Mouse (Mus musculus) erythroblast, embryonic 14.5 days (primary cell): ENCODE results near the gene Pcp2. TPM values are rescaled to one million over a fixed set of nuclear protein-coding genes. Genes with fewer than 3 reads are reported as not detected.

Source experiments
- H3K27me3 ChIP-seq: 2 replicates; pipeline ENCODE4 v1.6.1; 2012; ENCODE audit warnings: inconsistent platforms; ENCODE audit not compliant: control insufficient read depth
- H3K36me3 ChIP-seq: 2 replicates; pipeline ENCODE4 v1.6.1; 2012; ENCODE audit warnings: mild to moderate bottlenecking, inconsistent platforms; ENCODE audit not compliant: control insufficient read depth
- H3K4me1 ChIP-seq: 2 replicates; pipeline ENCODE4 v1.6.1; 2012; ENCODE audit warnings: inconsistent platforms; ENCODE audit not compliant: control insufficient read depth
- H3K4me3 ChIP-seq: replicated peaks from 2 replicates; pipeline ENCODE3; 2012; ENCODE audit warnings: moderate library complexity, mild to moderate bottlenecking, inconsistent platforms
- H3K9me3 ChIP-seq: 2 replicates; pipeline ENCODE4 v1.6.1; 2012; ENCODE audit warnings: low read length, inconsistent platforms, mixed read lengths; ENCODE audit not compliant: control insufficient read depth
- GATA1 ChIP-seq: IDR thresholded peaks from 2 replicates; pipeline ENCODE4 v1.6.1; 2012; ENCODE audit warnings: low read length, inconsistent platforms, mixed read lengths
- TAL1 ChIP-seq: IDR thresholded peaks from 3 replicates; pipeline ENCODE4 v1.6.1; 2012; ENCODE audit warnings: low read length, inconsistent platforms, mixed read lengths
- polyA plus RNA-seq: library from polyadenylated mRNA; stranded (reverse); fragments of >175 nt; gene quantifications from 2 replicates; pipeline ENCODE4 v1.2.3, GENCODE M21; 2012

Gene Pcp2
- polyA plus RNA-seq, 1 experiment, result not detected

GRCm38 (mm10) chr8:3579390-3580364 is 45.7 kb downstream of the Pcp2 start:
- no peaks in the 10 kb centered on the region for H3K9me3 ChIP-seq
- TF ChIP-seq TAL1, result no peak
- no peak for TF ChIP-seq GATA1
- H3K36me3 ChIP-seq, result no peaks in the 10 kb centered on the region
- no peaks in the 10 kb centered on the region for H3K27me3 ChIP-seq
- no peak overlapping the region for H3K4me3 ChIP-seq
- peaks cover 7% of the 10 kb centered on the region for H3K4me1 ChIP-seq

GRCm38 (mm10) chr8:3576211-3576960 is 49.0 kb downstream of the Pcp2 start:
- Histone ChIP-seq H3K36me3 (no peaks in the 10 kb centered on the region), H3K27me3 (no peaks in the 10 kb centered on the region), H3K4me3 (no peak overlapping the region), H3K4me1 (peaks cover 7% of the 10 kb centered on the region), H3K9me3 (no peaks in the 10 kb centered on the region)
- no peak for TF ChIP-seq TAL1
- TF ChIP-seq GATA1, result no peak

- H3K4me1 ChIP-seq, result peaks cover 7% of the 10 kb centered on the region
- H3K27me3 ChIP-seq, result no peaks in the 10 kb centered on the region
- no peak overlapping the region for H3K4me3 ChIP-seq
- no peaks in the 10 kb centered on the region for H3K9me3 ChIP-seq
- H3K36me3 ChIP-seq, result no peaks in the 10 kb centered on the region
- TF ChIP-seq GATA1 (no peak), TAL1 (no peak)
Observed at GRCm38 (mm10) chr8:3574546-3574945, 50.8 kb downstream of the Pcp2 start.

Other genes with a start within 250 kb of the Pcp2 start
- gene Arhgef18, start 232.5 kb downstream of the Pcp2 start, polyA plus RNA-seq, result 0.32 and 0.56 TPM in 2 replicates
- gene Pex11g, start 157.9 kb downstream of the Pcp2 start, polyA plus RNA-seq, result 0.06 TPM in 1 of 2 replicates, not detected in the other
- gene Tex45, start 154.7 kb downstream of the Pcp2 start, polyA plus RNA-seq, result not detected in 2 replicates
- gene Zfp358, start 132.4 kb downstream of the Pcp2 start, polyA plus RNA-seq, result 0.07 and 0.20 TPM in 2 replicates
- gene Mcoln1, start 125.1 kb downstream of the Pcp2 start, polyA plus RNA-seq, result 10.0 and 15.4 TPM in 2 replicates
- 1.7 and 1.9 TPM in 2 replicates for gene Pnpla6, start 110.2 kb downstream of the Pcp2 start, polyA plus RNA-seq
- not detected in 2 replicates for gene C330021F23Rik, start 57.6 kb downstream of the Pcp2 start, polyA plus RNA-seq
- 0.37 and 0.54 TPM in 2 replicates for gene Camsap3, start 38.3 kb downstream of the Pcp2 start, polyA plus RNA-seq
- 4.2 and 4.7 TPM in 2 replicates for gene Xab2, start 4.2 kb downstream of the Pcp2 start, polyA plus RNA-seq
- 12.7 and 17.8 TPM in 2 replicates for gene Pet100, start 4.0 kb downstream of the Pcp2 start, polyA plus RNA-seq
- 13.3 and 17.2 TPM in 2 replicates for gene Stxbp2, start 5.4 kb upstream of the Pcp2 start, polyA plus RNA-seq
- gene Retn, start 30.2 kb upstream of the Pcp2 start, polyA plus RNA-seq, result not detected in 2 replicates
- not detected in 2 replicates for gene Mcemp1, start 40.2 kb upstream of the Pcp2 start, polyA plus RNA-seq
- gene Fcor, start 46.8 kb upstream of the Pcp2 start, polyA plus RNA-seq, result not detected in 2 replicates
- gene Trappc5, start 50.8 kb upstream of the Pcp2 start, polyA plus RNA-seq, result 0.90 and 0.92 TPM in 2 replicates
- gene Fcer2a, start 68.6 kb upstream of the Pcp2 start, polyA plus RNA-seq, result not detected in 2 replicates
- gene Clec4g, start 95.1 kb upstream of the Pcp2 start, polyA plus RNA-seq, result 0.03 TPM in 1 of 2 replicates, not detected in the other
- not detected in 2 replicates for gene Cd209a, start 123.4 kb upstream of the Pcp2 start, polyA plus RNA-seq
- not detected in 2 replicates for gene Cd209e, start 228.8 kb upstream of the Pcp2 start, polyA plus RNA-seq